8 mouse cellular contexts compared by ENCODE assay signal in the genomic region with DNA sequence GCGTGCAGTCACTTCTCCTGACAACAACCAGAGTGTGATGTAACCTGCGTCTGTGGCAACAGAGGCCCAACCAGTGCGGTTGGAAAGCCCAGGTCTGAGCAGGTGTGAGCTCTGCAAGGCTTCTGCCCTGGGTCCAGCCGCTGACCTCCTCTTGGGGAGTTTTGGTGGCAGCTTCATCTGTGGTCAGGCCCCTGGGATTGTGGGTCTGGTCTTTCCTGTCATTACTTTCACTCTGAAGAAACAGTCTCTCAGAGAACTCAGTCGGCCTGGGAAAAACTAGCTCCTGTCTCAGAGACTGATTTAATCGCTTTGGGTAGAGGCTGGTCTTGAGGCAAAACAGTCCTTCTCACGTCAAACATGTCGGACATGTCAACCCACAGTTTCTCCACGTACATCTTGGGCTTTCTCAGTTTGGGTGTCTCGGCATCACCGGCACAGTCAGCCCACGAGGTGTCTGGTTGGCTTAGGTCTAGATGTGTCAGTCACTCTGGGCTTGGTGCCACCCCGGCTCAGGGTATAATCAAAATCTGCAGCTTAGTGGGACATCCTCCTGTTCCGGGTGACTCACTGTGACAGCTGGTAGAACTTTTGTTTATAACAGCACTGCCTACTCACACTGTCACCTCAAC.
A peak's percentile ranks its signal among the peaks of the same experiment; 100 is the strongest.
DNase-seq lines count a peak whose midpoint lies in the region; ATAC-seq lines count a peak whose summit lies in the region.

No protein-coding gene starts in this region.

- no peaks in the 10 kb centered on the region for H3K27me3 ChIP-seq in embryonic facial prominence, embryonic 10.5 days (replicated peaks; ENCODE audit: low read depth, poor library complexity, severe bottlenecking)

- no peaks in the 10 kb centered on the region for H3K4me1 ChIP-seq in embryonic facial prominence, embryonic 10.5 days

- H3K9me3 ChIP-seq in embryonic facial prominence, embryonic 10.5 days = no peaks in the 10 kb centered on the region

- 90% methylated on average over 14 of the region's 14 CpGs for WGBS in embryonic facial prominence, embryonic 10.5 days

- H3K27ac ChIP-seq in embryonic facial prominence, embryonic 10.5 days (replicated peaks) = no peak overlapping the region

- peak; percentile 96 for DNase-seq in 416B (ENCODE audit: low read depth)
- peak; percentile 81 for DNase-seq in layer of hippocampus, adult 9-10 months (ENCODE audit: low spot score)
- peak; percentile 79 for DNase-seq in naive thymus-derived CD4-positive, alpha-beta T cell, adult 2 months (ENCODE audit: low read depth)
- DNase-seq in ovary, postnatal 14 days (ENCODE audit: low spot score) = no peak
- DNase-seq in ovary, adult 18-20 months (ENCODE audit: low spot score) = no peak
- DNase-seq in embryonic facial prominence, embryonic 10.5 days (ENCODE audit: low spot score) = no peak
- DNase-seq in kidney, adult 18-20 months = no peak

- peak; percentile 85 for ATAC-seq in CD4-positive, CD25-positive, alpha-beta regulatory T cell, adult 4 months

- H3K36me3 ChIP-seq in embryonic facial prominence, embryonic 10.5 days (replicated peaks) = no peaks in the 10 kb centered on the region

- no peak overlapping the region for H3K4me3 ChIP-seq in embryonic facial prominence, embryonic 10.5 days

Comparison
In these comparisons a context has a peak if more than half of its experiments do, and no peak if none do; other contexts are left out.
1. DNase-seq: peak in 416B (single experiment), layer of hippocampus, adult 9-10 months (single experiment) and naive thymus-derived CD4-positive, alpha-beta T cell, adult 2 months (single experiment); none in ovary, postnatal 14 days (single experiment), ovary, adult 18-20 months (single experiment), embryonic facial prominence, embryonic 10.5 days (single experiment) and kidney, adult 18-20 months (single experiment).